Mouse (Mus musculus) forebrain, embryonic 16.5 days (tissue): ENCODE measurements around the gene Hid1. TPM values are rescaled to one million over a fixed set of nuclear protein-coding genes. Genes with fewer than 3 reads are reported as not detected.
A peak's percentile ranks its signal among the peaks of the same experiment; 100 is the strongest.

Experiments used
- ATAC-seq: fragments of 200-750 bp; cut with Nextera tagmentation; 2 replicates; pipeline ENCODE4 v1.8.0; 2017; ENCODE audit warnings: mild to moderate bottlenecking, moderate library complexity
- H3K27ac ChIP-seq: fragments of 300-500 bp; sonication (generic); 2 replicates; pipeline ENCODE4 v1.5.1; 2014; ENCODE audit warnings: low read length, control low read depth
- H3K27me3 ChIP-seq: fragments of 300-500 bp; sonication (generic); replicated peaks from 2 replicates; pipeline ENCODE4 v1.6.1; 2014; ENCODE audit warnings: low read length; ENCODE audit not compliant: control insufficient read depth, insufficient read depth
- H3K36me3 ChIP-seq: fragments of 300-500 bp; sonication (generic); 2 replicates; pipeline ENCODE4 v1.6.1; 2014; ENCODE audit not compliant: control insufficient read depth, insufficient read depth
- H3K4me1 ChIP-seq: fragments of 300-500 bp; sonication (generic); replicated peaks from 2 replicates; pipeline ENCODE4 v1.6.1; 2014; ENCODE audit warnings: low read length; ENCODE audit not compliant: control insufficient read depth, insufficient read depth
- H3K4me2 ChIP-seq: fragments of 300-500 bp; sonication (generic); 2 replicates; pipeline ENCODE4 v1.6.1; 2014; ENCODE audit warnings: mild to moderate bottlenecking, low read length, control low read depth
- H3K4me3 ChIP-seq: fragments of 300-500 bp; sonication (generic); replicated peaks from 2 replicates; pipeline ENCODE4 v1.5.1; 2014; ENCODE audit warnings: mild to moderate bottlenecking, low read length, control low read depth
- H3K9ac ChIP-seq: fragments of 300-500 bp; sonication (generic); replicated peaks from 2 replicates; pipeline ENCODE4 v1.6.1; 2014; ENCODE audit warnings: low read depth, low read length, control low read depth
- H3K9me3 ChIP-seq: fragments of 300-500 bp; sonication (generic); 2 replicates; pipeline ENCODE4 v1.6.1; 2016; ENCODE audit warnings: low read length; ENCODE audit not compliant: control insufficient read depth
- WGBS: fragments of 180-500 bp; shearing (Covaris S2); extraction: QIAGEN DNeasy Blood & Tissue Kit; methylation state at CpG from one replicate; pipeline ENCODE4 v1.1.7; 2014; 5-methylcytosine and 5-hydroxymethylcytosine counted together
- polyA plus RNA-seq: library from polyadenylated mRNA; unstranded; fragments of >200 nt; fragmentation: Nextera tagmentation; extraction: Ambion mirVana; gene quantifications from 2 replicates; pipeline ENCODE4 v1.2.1, GENCODE M21; 2015

The Hid1 gene
- polyA plus RNA-seq, 1 experiment from 2014 or later = 58.2 TPM

- Histone ChIP-seq H3K4me3 (no peak overlapping the region), H3K9me3 (no peaks in the 10 kb centered on the region), H3K27ac (no peak overlapping the region), H3K4me1 (peaks cover 1% of the 10 kb centered on the region), H3K9ac (no peak overlapping the region), H3K27me3 (peaks cover 4% of the 10 kb centered on the region; the same call in 1 of the 2 replicates), H3K4me2 (no peak overlapping the region), H3K36me3 (no peaks in the 10 kb centered on the region)
- WGBS = 68% methylated on average over 15 of the region's 15 CpGs
- no peak for ATAC-seq
Observed at GRCm38 (mm10) chr11:115329339-115329738, 38.2 kb downstream of the Hid1 start.

DNA sequence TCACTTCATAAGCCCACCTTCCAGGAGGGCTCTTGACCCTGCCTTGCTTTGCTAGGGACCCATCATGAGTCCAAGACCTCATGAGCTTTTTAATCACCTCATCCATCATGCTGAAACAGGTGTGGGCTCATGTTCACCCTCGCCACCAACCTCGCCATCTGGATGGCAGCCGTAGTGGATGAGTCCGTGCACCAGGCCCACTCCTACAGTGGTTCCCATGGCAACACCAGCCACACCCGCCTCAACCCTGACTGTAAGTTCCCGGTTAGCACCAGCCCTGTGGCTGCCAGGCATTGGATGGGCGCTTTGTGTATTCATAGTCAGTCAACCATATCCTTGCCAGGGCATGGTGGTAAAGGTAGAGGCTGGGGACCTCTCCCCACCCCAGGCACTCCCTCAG, 40.8 kb downstream of the Hid1 start:
- no peaks in the 10 kb centered on the region for H3K36me3 ChIP-seq
- no peak overlapping the region for H3K4me3 ChIP-seq
- no peak overlapping the region for H3K4me2 ChIP-seq
- no peak overlapping the region for H3K27ac ChIP-seq
- H3K27me3 ChIP-seq = peaks cover 27% of the 10 kb centered on the region
- H3K9ac ChIP-seq = no peak overlapping the region
- ATAC-seq = no peak
- WGBS = 70% methylated on average over 7 of the region's 7 CpGs
- H3K4me1 ChIP-seq = peaks cover 13% of the 10 kb centered on the region
- H3K9me3 ChIP-seq = no peaks in the 10 kb centered on the region

GRCm38 (mm10) chr11:115323354-115323753, 44.2 kb downstream of the Hid1 start:
- peaks cover 24% of the 10 kb centered on the region for H3K4me1 ChIP-seq
- no peaks in the 10 kb centered on the region for H3K9me3 ChIP-seq
- no peak overlapping the region for H3K4me2 ChIP-seq
- no peak overlapping the region for H3K9ac ChIP-seq
- H3K27ac ChIP-seq = no peak overlapping the region
- H3K36me3 ChIP-seq = no peaks in the 10 kb centered on the region
- no peak overlapping the region for H3K4me3 ChIP-seq
- ATAC-seq = no peak
- H3K27me3 ChIP-seq = peaks cover 58% of the 10 kb centered on the region
- WGBS = 17% methylated on average over 32 of the region's 32 CpGs

DNA sequence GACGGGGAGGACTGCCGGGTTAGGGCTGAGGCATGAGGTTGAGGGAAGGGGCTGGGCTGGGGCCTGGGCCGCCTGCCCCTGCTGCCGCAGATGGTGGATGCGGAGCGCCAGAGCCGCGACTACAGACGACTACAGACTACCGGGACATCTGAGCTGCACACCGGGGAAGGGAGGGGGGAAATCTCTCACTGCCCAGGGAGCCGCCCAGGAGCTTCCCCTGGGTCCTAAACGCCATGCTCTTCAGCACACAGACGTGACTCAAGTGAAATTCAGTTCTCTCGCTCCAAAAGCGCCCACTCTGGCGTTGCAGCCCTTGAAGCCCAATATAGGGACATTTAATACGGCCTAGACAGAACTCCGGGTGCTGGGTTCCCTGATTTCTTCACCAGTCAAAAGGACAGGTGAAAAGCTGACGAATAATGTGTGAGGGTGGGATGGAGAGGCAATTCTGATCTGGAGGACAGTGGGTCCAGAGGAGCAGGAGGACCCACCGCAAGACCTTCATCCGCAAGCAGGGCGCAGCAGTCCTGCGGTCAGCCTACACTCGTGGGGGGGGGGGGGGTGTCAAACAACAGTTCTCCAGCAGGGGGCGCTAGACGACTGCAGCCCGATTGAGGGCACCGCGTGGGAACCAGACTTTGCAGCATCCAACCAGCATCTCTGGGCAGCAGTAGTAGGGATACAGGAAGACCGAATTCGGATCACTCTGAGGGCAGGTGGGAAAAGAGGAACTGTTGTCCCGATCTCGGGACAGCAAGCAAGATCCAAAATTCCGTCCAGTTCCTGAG, 45.5 kb downstream of the Hid1 start, which contains the start of gene Ush1g:
Ush1g (minus strand) TSS at position 136 of the 788 bp plus-strand sequence.
- Histone ChIP-seq H3K4me3 (peak within 1 kb of the TSS; percentile 0; the same call in 1 of the 2 replicates), H3K27me3 (peaks cover 70% of the 10 kb centered on the region), H3K9me3 (no peaks in the 10 kb centered on the region), H3K4me1 (peaks cover 24% of the 10 kb centered on the region), H3K27ac (no peak within 1 kb of the TSS), H3K36me3 (no peaks in the 10 kb centered on the region), H3K4me2 (0 out of 2 replicates have a peak within 1 kb of the TSS, but pooled peaks have one; percentile 8), H3K9ac (no peak within 1 kb of the TSS)
- WGBS = 6% methylated on average over 31 of the region's 35 CpGs
- peak; percentile 47 for ATAC-seq

GRCm38 (mm10) chr11:115319704-115320383, 47.7 kb downstream of the Hid1 start:
- H3K27ac ChIP-seq = no peak overlapping the region
- WGBS = 1% methylated on average over 16 of the region's 18 CpGs
- peaks cover 89% of the 10 kb centered on the region for H3K27me3 ChIP-seq
- H3K4me2 ChIP-seq = no peak overlapping the region
- peaks cover 24% of the 10 kb centered on the region for H3K4me1 ChIP-seq
- no peak overlapping the region for H3K4me3 ChIP-seq
- no peaks in the 10 kb centered on the region for H3K9me3 ChIP-seq
- no peak overlapping the region for H3K9ac ChIP-seq
- ATAC-seq = peak; percentile 31; the same call in 1 of the 2 replicates
- H3K36me3 ChIP-seq = no peaks in the 10 kb centered on the region

- no peak overlapping the region for H3K27ac ChIP-seq
- 4% methylated on average over 63 of the region's 63 CpGs for WGBS
- no peak overlapping the region for H3K9ac ChIP-seq
- H3K27me3 ChIP-seq = peaks cover 87% of the 10 kb centered on the region
- no peaks in the 10 kb centered on the region for H3K36me3 ChIP-seq
- peak overlapping the region; percentile 15; the same call in 1 of the 2 replicates for H3K4me2 ChIP-seq
- H3K4me1 ChIP-seq = peaks cover 22% of the 10 kb centered on the region
- peak overlapping the region; percentile 8; the same call in 1 of the 2 replicates for H3K4me3 ChIP-seq
- H3K9me3 ChIP-seq = no peaks in the 10 kb centered on the region
- ATAC-seq = no peak
Observed at GRCm38 (mm10) chr11:115318245-115319027, 49.1 kb downstream of the Hid1 start.

GRCm38 (mm10) chr11:115317204-115317603, 50.4 kb downstream of the Hid1 start:
- WGBS = 47% methylated on average over 7 of the region's 7 CpGs
- peaks cover 79% of the 10 kb centered on the region for H3K27me3 ChIP-seq
- H3K4me1 ChIP-seq = peaks cover 15% of the 10 kb centered on the region
- ATAC-seq = no peak
- no peaks in the 10 kb centered on the region for H3K36me3 ChIP-seq
- no peak overlapping the region for H3K27ac ChIP-seq
- no peaks in the 10 kb centered on the region for H3K9me3 ChIP-seq
- no peak overlapping the region for H3K9ac ChIP-seq
- no peak overlapping the region for H3K4me2 ChIP-seq
- H3K4me3 ChIP-seq = no peak overlapping the region

- Histone ChIP-seq H3K27ac (no peak overlapping the region), H3K9me3 (no peaks in the 10 kb centered on the region), H3K27me3 (peaks cover 53% of the 10 kb centered on the region), H3K4me2 (no peak overlapping the region), H3K36me3 (no peaks in the 10 kb centered on the region), H3K4me1 (peaks cover 5% of the 10 kb centered on the region; the same call in 1 of the 2 replicates), H3K9ac (no peak overlapping the region), H3K4me3 (no peak overlapping the region)
- no peak for ATAC-seq
- WGBS = 35% methylated on average over 2 of the region's 2 CpGs
Observed at GRCm38 (mm10) chr11:115314249-115314648, 53.3 kb downstream of the Hid1 start.

GRCm38 (mm10) chr11:115308781-115309180, 58.8 kb downstream of the Hid1 start:
- 0 out of 2 replicates have a peak, but pooled peaks cover 5% of the 10 kb centered on the region for H3K27me3 ChIP-seq
- WGBS = 55% methylated on average over 1 of the region's 1 CpGs

More at GRCm38 (mm10) chr11:115308781-115309180, 58.8 kb downstream of the Hid1 start:
- Histone ChIP-seq H3K4me2 (no peak overlapping the region), H3K9me3 (no peaks in the 10 kb centered on the region), H3K27ac (no peak overlapping the region), H3K36me3 (no peaks in the 10 kb centered on the region), H3K4me1 (no peaks in the 10 kb centered on the region), H3K4me3 (no peak overlapping the region), H3K9ac (no peak overlapping the region)
- ATAC-seq = no peak
